Mouse (Mus musculus) heart, postnatal 25 days (tissue): ENCODE measurements around the gene Lpgat1. TPM values are rescaled to one million over a fixed set of nuclear protein-coding genes. Genes with fewer than 3 reads are reported as not detected.

Source experiments
- DNase-seq: peaks from one replicate; pipeline ENCODE4 v3.0.0; 2022; ENCODE audit warnings: low spot score
- intact Hi-C: fragments of 180-260 bp; cut with DNase I; formaldehyde crosslinking; loops from one replicate; pipeline ENCODE4 v1.15.1; 2025
- total RNA-seq, 2 experiments: library from RNA; stranded (reverse); gene quantifications; 2 replicates each; pipeline ENCODE4 v1.2.3; 2021

Gene Lpgat1
- total RNA-seq, 2 experiments from 2014 or later, result 88.1 to 99.8 TPM

- intact Hi-C loops, result no loop called here
- DNase-seq, result no peak
Observed at GRCm38 (mm10) chr1:191802093-191802819, 84.6 kb downstream of the Lpgat1 start.

DNA sequence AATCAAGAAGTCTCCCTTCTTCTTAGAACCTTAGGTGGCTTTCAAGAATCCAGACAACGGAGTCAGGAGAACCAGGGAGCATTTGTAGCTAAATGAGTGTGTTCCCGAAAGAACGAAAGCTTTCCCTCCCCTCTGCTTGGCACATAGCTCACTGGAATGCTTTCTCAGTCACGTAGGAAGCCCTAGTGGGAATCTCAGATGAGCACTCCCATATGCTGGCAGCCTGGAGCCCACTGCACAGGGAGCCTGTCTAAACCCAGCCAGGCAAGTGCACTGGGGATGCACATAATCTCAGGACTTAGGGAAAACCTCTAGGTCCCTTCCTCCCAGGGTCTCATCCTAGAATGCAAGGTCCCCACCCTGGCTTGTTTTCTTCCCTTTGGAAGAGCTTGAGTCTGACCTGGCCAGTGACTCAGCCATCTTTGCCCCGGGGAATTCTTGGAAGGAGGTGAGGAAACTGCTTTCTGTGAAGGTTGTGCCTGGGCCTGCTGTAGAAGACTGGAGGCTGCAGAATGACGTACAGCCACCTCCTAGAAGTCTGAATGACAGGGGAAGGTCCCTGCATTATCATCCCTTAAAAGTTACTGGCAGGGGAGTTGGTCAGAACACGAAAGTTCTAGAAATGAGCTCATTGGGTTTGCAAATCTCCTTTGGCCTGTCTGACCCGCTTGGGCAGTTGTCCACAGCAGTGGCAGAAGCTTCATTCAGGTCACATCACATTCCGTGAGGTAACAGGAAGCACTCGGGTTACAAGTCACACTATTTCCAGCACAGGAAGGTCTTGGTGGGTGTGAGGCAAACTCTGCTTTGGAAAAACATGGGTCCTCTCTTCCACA lies 85.4 kb downstream of the Lpgat1 start:
- no peak for DNase-seq
- intact Hi-C loops, result no loop called here

DNA sequence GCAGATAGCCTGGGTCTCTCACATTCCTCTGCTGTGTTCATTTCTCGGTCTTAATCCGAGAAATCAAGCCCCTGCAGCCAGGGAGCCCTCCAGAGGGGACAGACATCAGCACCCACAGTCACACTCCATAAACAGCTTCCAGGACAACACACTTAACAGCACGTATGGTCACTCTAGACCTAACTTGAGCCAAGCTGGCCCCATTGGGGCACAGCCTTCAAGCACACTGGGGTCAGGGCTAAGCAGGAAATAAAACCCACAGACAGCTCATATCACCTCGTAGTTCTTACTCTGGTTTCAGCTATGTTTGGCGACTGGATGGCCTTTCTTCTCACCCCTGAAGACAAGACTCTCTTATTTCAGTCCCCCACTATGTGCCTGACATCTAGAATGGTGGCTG lies 87.1 kb downstream of the Lpgat1 start:
- intact Hi-C loops, result no loop called here
- DNase-seq, result no peak

DNA sequence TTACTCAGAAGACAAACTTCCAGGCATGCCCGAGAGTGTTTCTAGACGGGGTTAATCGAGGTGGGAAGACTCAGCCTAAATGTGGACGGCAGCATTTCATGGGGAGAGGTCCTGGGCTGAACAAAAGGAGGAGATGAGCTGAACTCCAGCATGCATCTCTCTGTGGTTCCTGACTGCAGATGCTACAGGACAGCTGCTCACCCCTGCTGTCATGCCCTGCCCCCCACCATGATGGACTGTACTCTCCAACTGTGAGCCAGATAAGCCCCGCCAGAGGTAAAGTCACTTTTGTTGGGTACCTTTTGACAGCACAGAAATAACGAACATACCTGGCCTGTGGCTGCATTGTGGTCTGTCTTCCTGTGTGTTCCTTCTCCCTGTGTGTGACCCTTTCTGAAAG lies 88.2 kb downstream of the Lpgat1 start:
- intact Hi-C loops, result no loop called here
- DNase-seq, result no peak

GRCm38 (mm10) chr1:191806740-191807139 lies 89.1 kb downstream of the Lpgat1 start:
- intact Hi-C loops, result no loop called here
- DNase-seq, result no peak

- DNase-seq, result no peak
- intact Hi-C loops, result no loop called here
Observed at GRCm38 (mm10) chr1:191807979-191808378, 90.3 kb downstream of the Lpgat1 start.

DNA sequence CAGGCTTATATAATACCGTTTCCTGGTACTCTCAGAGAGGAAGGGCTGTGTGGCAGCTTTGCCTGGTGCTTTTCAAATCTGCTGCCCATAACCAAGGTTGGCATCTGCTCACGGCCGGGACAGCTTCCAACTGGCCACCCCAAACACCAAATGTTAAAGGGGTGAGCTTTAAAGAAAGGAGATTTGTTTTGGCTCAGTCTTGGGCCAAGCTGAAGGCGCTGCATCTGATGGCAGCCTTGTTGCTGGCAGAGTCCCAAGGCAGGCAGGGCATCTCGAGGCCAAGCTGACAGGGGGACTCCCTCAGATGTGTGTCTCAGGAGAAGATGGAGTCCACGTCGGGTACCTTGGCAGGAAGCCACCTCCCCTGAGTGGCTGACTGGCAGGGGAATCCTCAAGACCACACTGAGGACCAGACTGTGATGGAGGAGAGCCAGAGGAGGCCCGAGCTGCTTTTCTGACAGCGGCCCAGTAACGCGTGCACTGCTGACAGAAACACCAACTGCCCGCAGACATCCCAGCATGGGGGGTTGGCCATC lies 91.1 kb downstream of the Lpgat1 start:
- DNase-seq, result no peak
- intact Hi-C loops, result no loop called here

- no peak for DNase-seq
- intact Hi-C loops, result no loop called here
Observed at GRCm38 (mm10) chr1:191811774-191812173, 94.1 kb downstream of the Lpgat1 start.

DNA sequence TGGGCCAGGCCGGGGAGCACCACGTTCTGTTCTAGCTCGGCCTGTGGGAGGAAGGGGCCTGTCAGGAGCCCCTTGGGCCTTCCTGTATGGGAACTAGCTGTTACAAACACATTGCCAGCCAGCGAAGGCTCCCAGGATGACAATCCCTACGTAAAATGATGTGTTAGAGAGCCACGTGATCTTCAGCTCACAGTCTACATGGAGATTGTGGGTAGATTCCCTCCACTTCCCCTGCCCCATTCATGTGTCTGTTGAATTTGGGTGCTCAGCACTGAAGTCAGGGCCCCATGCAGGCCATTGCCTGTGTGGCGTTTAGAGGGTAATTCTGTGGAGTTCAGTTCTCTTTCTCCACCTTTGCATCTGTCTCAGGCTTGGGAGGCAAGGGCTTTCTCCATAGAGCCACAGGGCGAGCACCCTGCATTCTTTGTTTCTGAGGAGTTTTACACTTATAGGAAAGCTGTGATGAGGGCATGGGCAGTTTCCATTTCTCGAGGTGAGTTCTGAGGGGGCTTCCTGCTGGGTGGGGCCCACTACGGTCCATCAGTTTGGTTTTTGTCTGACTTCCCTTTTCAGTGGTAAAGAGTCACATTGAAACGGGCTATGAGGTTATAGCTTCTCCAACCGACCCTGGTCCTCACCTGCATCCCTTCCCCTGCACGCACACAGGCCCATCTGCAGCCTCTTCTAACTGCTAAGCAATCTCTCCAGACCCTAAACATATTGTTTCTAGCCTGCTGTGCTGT lies 95.5 kb downstream of the Lpgat1 start:
- no peak for DNase-seq
- intact Hi-C loops, result no loop called here

DNA sequence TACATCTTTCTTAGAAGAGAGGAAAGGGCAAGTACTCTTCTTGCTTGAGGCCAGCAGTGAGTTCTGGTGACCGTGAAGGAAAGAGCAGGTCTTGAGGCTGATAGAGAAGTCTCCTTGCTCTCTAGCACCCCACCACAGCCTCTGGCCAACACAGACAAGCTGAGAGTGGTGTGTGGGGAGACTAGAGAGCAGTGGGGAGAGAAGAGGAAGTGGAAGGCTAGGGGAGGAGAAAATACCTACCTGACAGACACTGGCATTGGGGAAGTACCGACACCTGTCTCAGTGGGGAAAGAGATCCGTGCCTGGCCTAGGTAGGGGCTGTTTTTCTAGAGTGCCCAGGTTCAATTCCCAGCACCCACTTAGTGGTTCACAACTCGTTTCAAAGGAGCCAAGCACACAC lies 96.6 kb downstream of the Lpgat1 start:
- intact Hi-C loops, result no loop called here
- DNase-seq, result no peak

DNA sequence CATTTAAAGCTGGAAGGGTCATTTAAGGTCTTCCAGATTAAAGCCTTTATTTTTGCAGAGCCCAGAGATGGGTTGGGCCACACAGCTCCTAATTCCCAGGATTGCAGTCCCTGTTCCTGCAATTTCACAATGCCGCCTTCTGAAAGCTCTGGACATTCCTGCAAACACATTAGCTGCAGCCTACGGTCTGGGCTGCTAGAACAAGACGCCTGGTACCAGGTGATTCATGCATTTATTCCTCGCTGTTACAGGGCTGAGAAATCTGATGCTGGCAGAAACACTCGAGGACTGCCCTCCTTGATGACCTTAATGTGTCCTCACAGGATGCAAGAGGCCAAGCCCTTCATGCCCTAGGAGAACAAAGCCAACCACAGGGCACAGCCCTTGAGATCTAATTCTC lies 97.3 kb downstream of the Lpgat1 start:
- DNase-seq, result no peak
- intact Hi-C loops, result loop anchor here (5.0 kb wide), 2 partner anchors 93 to 503 kb away; no protein-coding TSS in a partner anchor

DNA sequence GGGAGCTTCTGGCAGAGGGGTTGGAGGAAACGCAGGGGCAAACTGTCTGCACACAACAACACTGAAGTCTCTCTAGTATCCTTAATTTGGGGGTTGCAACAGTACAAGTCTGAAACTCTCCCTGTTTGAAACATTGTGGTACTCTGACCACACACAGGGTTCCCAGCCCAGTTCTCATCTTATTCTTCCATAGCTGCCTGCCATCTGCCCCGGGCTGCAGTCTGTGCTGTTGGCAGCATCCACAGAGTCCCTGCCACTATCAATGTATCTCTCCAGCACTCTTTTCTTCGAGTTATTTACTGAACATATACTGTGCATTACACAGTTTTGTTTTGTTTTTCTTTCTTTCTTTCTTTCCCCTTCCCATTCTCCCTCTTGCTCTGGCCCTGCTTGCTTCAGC lies 99.0 kb downstream of the Lpgat1 start:
- no peak for DNase-seq
- intact Hi-C loops, result loop anchor here (5.0 kb wide), 2 partner anchors 94 to 504 kb away; no protein-coding TSS in a partner anchor

DNA sequence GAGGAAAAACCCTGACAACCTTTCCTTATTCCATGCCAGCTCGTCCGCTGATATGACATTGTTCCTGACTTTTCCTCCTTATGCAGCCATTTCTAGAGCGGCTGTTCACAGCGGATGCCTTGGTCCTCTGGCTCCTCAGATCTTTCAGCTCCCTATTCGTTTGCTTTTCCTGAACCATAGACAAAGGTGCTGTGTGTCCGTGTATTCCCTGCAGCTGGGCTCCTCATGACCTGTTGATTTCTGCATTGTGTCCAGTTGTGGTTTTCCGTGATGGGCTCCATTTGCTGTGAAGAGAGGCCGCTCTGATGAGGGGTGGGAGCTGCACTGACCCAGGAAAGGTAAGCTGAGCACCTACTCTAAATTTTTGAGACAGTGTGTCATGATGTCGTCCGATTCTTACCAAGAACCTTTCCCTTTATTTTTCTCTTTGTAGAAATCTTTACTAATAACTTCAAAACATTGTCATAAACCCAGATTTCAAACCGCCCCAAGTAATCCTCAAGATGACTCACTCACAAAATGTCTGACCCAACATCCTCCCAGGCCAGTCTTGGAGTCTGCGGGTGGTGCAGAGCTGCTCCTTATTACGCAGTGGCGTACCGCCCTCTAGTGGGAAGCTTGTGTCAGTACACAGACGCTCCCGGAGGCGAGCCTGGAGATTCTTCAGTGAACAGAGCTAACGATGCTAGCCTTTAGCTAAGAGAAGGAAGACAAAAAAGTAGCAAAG lies 99.9 kb downstream of the Lpgat1 start:
- intact Hi-C loops, result loop anchor here (1.0 to 5.0 kb wide), 3 partner anchors 95 to 505 kb away; no protein-coding TSS in a partner anchor
- DNase-seq, result peak; percentile 68

- no peak for DNase-seq
- intact Hi-C loops, result loop anchor here (5.0 kb wide), 2 partner anchors 96 to 506 kb away; no protein-coding TSS in a partner anchor
Observed at GRCm38 (mm10) chr1:191818145-191818631, 100.6 kb downstream of the Lpgat1 start.

GRCm38 (mm10) chr1:191819026-191819425 lies 101.4 kb downstream of the Lpgat1 start:
- intact Hi-C loops, result loop anchor here (5.0 kb wide), 2 partner anchors 97 to 507 kb away; no protein-coding TSS in a partner anchor

GRCm38 (mm10) chr1:191820951-191821325 lies 103.3 kb downstream of the Lpgat1 start:
- intact Hi-C loops, result no loop called here
- DNase-seq, result no peak

More at GRCm38 (mm10) chr1:191819026-191819425, 101.4 kb downstream of the Lpgat1 start:
- DNase-seq, result no peak

DNA sequence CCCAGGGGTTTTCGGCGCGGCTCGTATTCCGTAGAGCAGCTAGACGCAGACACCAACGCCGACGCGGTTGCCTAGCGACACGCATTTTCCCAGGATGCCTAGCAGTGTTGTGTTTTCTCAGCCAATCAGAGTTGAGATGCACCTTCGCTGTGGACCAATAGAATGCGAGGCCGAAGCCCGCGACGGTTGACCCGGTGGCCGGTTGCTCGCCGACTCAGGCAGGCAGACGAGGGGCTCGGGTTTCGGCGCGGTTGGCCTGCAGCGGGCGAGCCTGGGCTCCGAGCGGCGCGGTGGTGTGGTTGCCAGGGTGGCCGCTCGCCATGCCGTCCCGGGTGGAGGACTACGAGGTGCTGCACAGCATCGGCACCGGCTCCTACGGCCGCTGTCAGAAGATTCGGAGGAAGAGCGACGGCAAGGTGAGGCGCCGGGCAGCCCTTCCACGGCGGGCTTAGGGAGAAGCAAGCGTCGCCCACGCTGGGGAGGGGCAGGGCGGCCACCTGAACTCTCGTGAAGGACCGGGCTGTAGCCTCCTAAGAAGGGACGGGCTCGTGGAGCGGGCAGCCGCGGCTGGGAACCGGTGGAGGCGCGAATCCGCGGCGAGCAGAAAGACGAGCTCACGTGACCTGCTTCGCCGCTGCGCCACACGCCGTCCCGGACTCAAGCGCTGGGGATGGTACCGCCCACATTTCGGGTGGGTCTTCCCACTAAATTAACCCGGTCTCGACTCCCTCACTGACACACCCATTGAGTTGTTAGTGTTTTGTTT lies 103.9 kb downstream of the Lpgat1 start, which contains the start of gene Nek2:
Gene Nek2, plus strand, starts transcription at position 119 of the 766 bp plus-strand sequence.
- DNase-seq, result peak; percentile 90
- intact Hi-C loops, result no loop called here

DNA sequence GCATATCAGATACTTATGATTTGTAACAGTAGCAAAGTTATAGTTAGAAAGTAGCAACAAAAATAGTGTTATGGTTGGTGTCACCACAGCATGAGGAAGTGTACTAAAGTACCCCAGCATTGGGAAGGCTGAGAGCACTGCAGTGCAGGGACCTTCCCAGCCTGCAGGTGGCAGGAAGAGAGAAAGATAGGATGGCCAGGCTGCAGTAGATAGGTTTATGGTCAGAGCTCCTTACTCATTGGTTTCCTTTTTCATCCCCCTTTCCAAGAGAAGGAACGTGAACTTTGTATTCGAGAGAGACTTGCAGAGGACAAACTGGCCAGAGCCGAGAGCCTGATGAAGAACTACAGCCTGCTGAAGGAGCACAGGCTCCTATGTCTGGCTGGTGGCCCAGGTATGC lies 111.5 kb downstream of the Lpgat1 start:
- intact Hi-C loops, result no loop called here
- no peak for DNase-seq
